Mouse (Mus musculus): ENCODE results near the gene Ppox. TPM values are rescaled to one million over a fixed set of nuclear protein-coding genes. Genes with fewer than 3 reads are reported as not detected.

The Ppox gene
- total RNA-seq, 4 experiments from 2014 or later, result 11.9 to 16.6 (median 12.7) TPM

DNA sequence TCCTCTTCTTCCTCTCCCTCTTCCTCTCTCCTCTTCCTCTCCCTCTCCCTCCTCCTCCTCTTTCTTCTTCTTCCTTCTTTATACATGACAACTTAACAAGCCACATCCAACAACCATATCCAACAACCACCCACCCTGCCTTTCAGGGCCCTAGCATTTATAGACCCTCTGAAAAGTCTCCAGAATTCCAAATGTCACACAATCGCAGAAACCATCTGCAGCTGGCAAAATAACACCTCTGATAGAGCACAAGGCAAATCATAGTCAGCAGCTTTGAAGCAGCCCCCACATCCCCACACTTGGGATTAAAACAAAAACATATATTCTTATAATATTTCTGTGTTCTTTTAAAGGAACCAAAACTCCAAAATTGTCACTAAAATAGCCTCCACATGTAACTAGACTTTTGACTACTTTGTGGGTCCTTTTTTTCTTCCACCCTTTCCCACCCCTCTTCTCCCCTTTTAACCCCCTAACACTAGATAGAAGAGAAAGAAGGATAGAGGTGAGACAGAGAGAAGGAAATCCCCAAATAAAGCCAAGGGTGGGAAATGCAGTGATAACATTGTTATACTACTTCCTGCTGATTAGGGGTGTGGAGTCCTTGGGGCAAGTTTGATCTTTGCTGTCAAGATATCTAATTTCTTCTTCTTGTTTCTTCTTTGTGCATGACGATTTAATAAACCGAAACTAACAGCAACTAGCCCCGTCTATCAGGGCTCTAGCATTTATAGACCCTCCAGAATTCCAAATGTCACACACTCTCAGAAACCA, 14.8 kb downstream of the Ppox start:
- no peak for DNase-seq (ENCODE audit: low spot score)

DNA sequence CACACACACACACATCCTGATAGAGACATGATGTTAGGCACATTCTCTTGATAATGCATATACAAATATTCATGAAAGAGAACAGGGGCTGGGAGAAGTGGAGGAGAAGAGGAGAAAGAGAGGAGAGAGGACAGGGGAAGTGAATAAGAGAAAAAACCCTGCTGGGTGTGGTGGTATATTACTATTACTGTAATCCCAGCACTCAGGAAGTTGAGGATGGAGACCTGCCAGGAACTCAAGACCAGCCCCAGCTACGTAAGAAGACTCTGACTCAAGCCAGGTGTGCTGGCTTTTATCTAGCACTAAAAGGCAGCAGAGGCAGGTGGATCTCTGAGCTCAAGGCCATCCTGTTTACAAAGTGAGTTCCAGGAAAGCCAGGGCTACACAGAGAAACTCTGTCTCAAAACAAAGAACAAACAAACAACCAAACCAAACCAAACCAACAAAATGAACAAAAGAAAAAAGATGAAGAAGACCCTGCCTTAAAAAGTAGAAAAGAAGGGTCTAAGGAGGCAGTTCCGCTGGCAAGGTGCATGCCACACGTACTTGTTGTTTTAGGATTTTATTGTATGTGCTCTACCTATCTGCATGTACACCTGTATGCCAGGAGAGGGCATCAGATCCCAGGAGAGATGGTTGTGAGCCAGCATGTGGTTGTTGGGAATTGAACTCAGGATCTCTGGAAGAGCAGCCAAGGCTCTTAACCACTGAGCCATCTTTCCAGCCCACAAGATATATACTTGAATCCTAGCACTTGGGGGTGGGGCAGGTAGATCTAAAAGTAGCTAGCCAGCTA, 17.1 kb downstream of the Ppox start:
- no peak for DNase-seq (ENCODE audit: low spot score)

DNA sequence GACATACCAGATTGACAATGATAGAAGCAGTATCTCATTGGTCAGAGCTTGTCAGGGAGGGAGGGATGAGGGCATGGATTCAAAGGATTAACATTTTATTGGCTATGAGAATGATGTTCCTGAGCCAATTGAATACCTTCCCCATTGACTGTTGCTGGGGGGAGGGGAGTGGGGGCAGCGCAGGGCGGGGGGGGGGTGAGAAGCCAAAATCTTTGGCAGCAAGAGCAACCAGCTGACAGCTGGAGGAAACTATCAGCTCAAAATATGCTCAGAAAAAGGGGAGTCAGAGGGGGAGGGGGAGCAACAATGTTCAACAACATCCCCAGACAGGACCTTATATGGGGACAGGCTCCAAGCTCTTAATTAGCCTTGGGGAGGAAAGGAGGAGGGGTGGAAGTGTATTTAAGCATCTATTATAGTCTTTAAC, 17.8 kb downstream of the Ppox start:
- DNase-seq (ENCODE audit: low spot score), result peak; percentile 69

DNA sequence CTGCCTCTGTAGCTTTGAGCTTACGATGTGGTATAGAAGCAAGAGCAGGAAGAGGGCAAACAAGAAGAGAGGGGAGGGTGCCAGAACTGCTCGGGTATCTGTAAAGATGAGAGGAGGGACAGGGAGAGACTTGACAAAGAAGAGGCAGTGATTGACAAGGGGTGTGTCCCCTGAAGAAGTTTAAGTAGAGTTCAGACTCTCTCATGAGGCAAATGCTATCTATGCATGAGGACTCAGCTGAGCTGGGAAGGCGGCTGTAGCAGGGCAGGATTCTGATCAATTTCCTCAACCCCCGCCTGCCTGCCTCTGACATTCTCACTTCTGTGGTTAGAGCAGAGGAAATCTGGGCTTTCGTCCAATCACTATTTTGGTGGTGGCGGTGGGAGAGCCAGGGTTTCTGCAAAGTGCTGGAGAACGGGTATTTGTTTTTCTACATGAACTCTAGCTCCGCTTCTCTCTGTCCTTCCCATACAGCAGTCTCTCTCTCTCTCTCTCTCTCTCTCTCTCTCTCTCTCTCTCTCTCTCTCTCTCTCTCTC, 18.3 kb downstream of the Ppox start:
- peak; percentile 85 for DNase-seq (ENCODE audit: low spot score)

DNA sequence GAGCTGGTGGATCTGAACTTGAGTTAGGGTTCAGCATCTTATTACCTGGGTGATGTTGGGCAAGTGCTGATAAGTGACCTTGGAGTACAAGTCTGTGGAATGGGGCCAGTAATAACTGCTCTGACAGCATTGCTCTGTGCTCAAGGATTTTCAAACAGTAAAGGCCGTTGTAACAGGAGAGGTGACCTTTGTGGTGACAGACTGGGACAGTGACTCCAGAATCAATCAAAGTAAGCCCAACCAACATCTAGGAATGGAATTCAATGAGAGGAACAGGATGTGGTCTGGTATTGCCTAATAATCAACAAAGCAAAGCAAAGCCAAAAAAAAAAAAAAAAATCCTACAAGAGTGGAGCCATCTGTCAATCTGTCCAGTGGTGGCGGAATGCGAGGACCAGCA, 20.7 kb downstream of the Ppox start:
- DNase-seq (ENCODE audit: low spot score), result no peak

- DNase-seq (ENCODE audit: low spot score), result no peak
Observed at GRCm38 (mm10) chr1:171258921-171259320, 22.1 kb downstream of the Ppox start.

DNA sequence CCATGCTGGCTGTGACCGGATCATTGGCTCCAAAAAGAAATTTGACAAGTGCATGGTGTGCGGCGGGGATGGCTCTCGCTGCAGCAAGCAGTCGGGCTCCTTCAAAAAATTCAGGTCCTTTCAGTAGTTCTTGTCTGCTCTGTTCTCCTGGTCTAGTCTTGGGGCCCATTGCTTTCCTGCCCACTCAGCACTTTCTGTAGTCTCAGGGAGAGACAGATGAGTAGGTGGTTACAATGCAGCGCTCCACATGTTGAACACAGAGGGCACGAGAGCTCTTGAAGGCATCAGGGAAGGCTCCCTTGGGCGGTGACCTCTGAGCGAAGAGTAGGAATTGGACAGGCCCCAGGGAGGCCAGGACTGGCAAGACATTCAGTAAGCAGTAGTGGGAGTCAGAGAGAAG, 23.2 kb downstream of the Ppox start:
- DNase-seq (ENCODE audit: low spot score), result no peak

- DNase-seq (ENCODE audit: low spot score), result peak; percentile 67
Observed at GRCm38 (mm10) chr1:171256937-171257548, 23.9 kb downstream of the Ppox start.

DNA sequence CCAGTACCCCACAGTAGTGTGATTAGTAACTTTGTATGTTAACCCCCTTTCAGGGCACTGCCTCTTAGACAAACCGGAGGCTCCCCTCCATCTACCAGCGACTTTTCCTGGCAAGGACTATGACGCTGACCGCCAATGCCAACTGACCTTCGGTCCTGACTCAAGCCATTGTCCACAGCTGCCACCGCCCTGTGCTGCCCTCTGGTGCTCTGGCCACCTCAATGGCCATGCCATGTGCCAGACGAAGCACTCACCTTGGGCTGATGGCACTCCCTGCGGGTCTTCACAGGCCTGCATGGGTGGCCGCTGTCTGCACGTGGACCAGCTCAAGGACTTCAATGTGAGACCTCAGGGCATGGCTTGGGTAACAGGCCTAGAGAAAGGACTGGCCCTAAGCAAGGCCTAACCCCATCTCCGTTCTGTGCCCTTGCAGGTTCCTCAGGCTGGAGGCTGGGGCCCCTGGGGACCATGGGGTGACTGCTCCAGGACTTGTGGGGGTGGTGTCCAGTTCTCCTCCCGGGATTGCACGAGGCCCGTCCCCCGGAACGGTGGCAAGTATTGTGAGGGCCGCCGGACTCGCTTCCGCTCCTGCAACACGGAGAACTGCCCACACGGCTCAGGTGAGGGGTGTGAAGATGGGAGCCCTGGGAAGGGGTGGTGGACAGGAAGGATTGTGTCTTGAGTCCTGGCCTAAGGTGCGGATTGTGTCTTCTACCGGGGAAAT, 24.7 kb downstream of the Ppox start:
- no peak for DNase-seq (ENCODE audit: low spot score)

- DNase-seq (ENCODE audit: low spot score), result no peak
Observed at GRCm38 (mm10) chr1:171252415-171252814, 28.6 kb downstream of the Ppox start.

- peak; percentile 52 for DNase-seq (ENCODE audit: low spot score)
Observed at GRCm38 (mm10) chr1:171251594-171252324, 29.2 kb downstream of the Ppox start.

DNA sequence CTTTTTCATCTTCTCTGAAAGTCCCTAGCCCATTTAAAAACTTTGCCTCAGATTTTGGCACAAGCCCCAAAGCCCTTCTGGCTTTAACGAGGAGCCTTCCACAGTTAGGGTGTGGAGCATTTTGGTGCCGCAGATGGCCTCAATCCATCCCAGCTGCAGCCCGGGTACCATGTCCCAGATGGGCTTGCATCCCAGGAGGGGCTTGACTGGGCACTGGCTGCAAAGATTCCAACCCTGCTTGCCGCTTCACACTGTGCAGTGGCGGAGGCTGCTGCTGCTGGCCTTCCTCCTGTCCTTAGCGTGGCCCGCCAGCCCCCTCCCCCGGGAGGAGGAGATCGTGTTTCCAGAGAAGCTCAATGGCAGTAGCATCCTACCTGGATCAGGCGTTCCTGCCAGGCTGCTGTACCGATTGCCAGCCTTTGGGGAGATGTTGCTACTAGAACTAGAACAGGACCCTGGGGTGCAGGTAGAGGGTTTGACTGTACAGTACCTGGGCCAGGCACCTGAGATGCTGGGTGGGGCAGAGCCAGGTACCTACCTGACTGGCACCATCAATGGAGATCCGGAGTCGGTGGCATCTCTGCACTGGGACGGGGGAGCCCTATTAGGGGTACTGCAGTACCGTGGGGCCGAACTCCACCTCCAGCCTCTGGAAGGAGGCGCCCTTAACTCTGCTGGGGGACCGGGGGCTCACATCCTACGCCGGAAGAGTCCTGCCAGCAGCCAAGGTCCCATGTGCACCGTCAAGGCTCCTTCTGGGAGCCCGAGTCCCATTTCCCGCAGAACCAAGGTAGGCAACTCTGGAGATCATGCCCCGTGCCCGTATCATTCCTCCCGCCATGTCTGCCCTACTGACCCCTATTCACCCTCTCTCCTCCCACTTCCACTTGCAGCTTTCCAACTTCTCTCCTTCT, 30.0 kb downstream of the Ppox start, which contains the start of gene Ndufs2:
Gene Ndufs2, minus strand, starts transcription at position 709 of the 914 bp plus-strand sequence.
- DNase-seq (ENCODE audit: low spot score), result no peak

GRCm38 (mm10) chr1:171249913-171250600, 30.9 kb downstream of the Ppox start, which contains the start of gene Adamts4:
Gene Adamts4, plus strand, starts transcription at chr1:171250421.
- peak; percentile 73 for DNase-seq (ENCODE audit: low spot score)

DNA sequence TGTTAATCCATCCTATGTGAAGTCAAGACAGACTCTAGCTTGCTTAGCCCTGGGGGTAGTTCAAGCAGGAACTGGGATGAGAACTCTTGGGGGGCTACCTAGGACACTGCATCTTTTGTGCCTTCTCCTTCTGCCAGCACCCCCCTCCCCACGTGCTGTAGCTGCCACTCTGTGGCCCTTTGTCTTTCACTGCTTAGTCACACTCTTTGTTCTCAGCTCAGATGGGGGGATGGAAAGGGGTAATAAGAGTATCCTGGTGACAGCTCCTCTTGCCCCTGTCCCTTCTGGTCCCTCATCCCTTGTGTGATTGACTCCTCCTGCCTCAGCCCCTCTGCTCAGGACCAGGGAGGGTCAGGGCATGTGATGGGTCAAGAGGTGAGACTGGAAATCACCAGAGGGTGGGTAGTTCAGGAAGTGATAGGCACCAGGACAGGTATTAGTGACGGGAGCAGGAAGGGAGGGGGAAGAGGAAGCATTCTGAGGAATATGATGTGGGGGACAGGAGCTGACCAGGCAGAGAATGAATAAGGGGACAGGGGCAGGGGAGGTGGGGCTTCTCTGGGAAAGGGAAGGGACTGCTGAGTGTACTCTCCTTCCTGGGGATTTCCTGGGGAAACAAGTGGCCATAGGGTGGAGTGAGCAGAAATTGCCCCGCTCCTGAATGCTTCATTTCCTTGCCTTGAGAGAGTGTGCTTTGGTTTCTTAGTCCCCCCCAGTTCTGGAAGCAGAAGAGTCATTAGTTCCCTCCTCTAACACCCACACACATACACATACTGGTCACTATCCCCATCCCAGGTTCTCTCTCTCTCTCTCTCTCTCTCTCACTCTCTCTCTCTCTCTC, 32.4 kb downstream of the Ppox start:
- peak; percentile 46 for DNase-seq (ENCODE audit: low spot score)

DNA sequence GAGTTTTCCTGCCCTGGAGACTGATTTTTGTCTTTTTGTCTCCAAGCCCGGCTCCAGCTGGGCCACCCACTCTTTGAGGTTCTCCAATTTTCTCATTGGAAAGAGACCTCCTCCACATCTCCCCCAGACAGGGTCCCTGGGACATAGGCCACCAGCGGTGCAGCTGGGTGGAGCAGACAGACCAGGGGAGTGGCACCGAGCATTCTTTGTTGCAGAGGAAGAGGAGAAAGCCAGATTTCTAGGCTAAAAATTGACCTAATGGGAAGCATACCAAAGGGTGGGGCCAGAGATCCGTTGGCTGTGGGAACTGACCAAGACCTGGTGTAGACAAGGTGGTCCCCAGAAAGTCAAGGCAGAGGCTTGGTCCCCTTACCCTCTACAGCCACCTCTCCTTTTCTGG, 33.1 kb downstream of the Ppox start:
- DNase-seq (ENCODE audit: low spot score), result peak; percentile 68

- DNase-seq (ENCODE audit: low spot score), result no peak
Observed at GRCm38 (mm10) chr1:171247453-171247841, 33.5 kb downstream of the Ppox start.

DNA sequence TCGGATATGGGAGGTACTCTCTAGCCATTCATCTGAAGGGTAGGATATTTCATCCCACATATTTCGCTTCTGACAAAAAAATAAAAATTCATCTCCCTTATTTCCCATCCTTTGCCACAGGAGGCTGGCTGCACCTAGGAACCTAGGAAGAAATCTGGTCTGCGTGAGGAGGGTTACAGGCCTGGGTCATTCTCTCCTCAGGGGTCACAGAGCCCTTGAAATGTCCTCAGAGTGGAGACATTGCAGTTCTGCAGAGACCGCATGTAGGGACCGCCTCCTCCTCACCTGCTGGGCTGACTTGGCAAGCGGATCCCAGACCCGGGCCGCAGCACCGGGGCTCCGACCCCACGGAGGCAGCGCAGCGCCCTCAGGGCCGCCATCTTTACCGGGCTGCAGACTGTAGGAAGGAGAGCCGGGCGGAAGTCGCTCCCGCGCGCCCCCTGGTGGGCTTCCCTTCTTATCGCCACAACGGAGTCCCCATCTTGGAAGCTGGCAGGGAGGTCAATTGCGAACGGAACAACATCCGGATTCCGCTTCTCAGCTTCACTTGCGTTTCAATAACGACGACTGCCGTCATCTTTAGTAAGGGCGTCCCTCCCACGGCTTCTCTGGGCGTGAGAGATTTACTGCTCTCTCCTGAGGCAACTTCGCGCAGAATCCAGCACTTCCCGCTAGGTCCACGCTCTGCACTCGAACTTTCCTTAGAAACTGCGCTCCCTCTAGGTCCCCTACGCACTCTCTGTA, 34.1 kb downstream of the Ppox start:
- peak; percentile 98 for DNase-seq (ENCODE audit: low spot score)

Measured in heart, adult 8-10 months (tissue).